Mouse (Mus musculus) left cerebral cortex, adult 11 months (tissue): ENCODE results near the gene 9330161L09Rik.
A peak's percentile ranks its signal among the peaks of the same experiment; 100 is the strongest.

Source experiments
- DNase-seq: peaks from one replicate; pipeline ENCODE4 v3.0.0; 2022; ENCODE audit warnings: low spot score

9330161L09Rik gene

DNA sequence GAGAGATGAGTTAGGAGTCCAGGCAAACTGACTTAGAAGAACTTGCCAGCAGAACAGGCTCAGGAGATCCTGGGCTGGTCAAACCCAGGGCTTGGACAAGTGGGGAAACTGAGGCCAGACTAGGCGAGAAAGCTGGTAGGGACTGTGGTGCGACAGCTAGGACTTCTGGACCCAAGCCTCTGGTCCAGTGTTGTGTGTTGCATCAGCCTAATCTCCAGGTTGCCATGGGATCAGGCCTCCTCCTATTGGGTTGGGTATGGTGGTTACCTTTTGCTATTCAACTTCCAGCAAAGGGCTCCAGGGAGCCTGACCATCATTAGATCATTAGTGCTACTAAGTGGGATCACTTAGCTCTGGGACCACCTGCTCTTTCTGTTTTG, 18.3 kb downstream of the 9330161L09Rik start:
- DNase-seq = no peak

DNA sequence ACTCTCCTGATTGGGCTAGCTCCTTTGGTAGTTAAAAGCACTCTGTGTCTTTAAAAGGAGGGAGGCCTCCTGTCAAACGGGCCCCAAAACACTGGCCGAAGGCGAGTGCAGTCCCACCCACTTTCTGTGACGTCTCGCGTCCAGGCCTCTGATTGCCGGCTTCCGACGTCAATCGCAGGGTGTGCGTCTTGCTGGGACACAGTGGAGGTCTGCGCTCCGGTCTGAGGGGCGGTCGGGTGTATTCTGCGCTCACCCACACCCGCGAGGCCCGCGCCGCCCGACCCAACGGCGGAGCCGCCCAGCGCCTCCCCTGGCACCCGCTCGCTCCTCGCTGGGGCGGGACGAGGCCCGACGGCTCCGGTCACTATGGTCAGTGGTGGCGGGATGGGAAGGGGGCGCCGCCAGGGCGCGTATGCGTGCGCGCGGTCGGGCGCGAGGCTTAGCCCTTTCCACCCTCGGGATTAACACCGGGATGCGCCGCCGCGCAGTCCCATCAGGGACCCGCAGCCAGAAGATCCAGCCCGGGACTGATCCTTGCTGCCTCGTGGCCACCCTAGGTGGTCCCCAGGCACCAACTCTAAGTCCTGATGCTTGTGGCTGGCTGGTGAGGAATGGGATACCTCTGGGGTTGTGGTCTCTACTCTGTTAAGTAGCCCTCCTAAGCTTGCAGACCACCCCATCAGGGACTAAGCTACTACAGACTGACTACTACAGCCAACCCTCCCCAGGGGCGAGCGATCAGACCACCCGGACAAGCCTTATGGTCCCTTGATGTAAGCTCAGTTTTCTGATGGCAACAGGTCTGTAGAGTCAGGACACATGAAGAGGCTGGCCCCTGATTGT, 18.9 kb downstream of the 9330161L09Rik start, which contains the start of gene Otub2:
Otub2 (plus strand) TSS at position 178 of the 843 bp plus-strand sequence.
- peak; percentile 97 for DNase-seq

DNA sequence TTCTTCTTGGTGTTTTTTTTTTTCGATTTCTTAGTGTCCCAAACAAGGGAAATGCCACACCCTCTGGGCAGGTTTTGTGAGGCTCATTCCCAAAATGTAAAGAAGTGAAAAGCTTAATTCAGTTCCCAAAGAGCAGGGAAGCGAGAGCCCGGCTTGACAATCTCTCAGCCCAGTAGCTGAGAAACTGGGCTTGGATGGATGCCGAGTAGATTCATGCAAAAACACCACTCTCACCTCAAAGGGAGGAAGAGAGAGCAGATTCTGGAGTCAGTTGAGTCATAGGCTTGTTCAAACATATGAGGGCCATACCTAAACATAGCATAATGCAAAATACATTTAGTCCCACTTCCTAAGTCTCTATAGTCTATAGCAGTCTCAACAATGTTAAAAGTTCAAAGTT, 27.4 kb downstream of the 9330161L09Rik start:
- DNase-seq = no peak

DNA sequence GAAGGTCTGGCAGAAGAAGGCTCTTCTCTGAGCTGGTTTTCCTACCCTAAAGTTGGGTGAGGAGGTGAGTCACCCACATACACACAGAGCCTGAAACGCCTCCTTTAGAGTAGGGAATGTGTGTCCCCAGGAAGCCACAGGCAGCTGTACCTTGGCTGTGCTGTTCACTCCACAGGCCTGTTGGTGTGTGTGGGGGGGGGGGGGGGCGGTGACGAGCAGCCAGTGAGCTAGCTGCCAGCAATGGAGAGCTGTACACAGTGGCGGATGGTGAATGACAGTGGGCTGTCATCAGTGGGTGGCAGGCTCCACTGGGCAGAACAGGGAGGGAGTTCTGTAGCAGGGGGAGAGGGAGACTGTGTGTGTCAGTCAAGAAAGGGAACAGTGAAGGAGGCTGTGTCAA, 30.8 kb downstream of the 9330161L09Rik start:
- DNase-seq = peak; percentile 43

DNA sequence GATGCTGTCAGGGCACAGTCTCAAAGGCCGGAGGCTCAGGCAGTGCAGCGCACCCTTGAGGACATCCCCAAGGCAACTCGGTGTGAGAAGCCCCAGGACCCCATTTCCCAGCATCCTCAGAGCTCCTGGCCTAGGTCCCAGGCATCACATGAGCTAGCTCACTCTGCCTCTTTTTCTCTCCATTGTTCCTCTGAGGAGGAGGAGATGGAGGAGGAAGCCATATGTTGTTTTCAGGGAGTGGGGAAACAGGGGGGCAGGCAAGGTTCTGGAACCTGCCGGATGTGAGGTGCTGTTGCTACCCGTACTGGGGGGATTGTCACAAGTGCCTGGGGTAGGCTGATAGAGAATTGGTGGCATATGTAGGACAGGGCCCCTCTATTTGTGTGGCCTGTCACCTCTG, 31.5 kb downstream of the 9330161L09Rik start:
- DNase-seq = peak; percentile 46

DNA sequence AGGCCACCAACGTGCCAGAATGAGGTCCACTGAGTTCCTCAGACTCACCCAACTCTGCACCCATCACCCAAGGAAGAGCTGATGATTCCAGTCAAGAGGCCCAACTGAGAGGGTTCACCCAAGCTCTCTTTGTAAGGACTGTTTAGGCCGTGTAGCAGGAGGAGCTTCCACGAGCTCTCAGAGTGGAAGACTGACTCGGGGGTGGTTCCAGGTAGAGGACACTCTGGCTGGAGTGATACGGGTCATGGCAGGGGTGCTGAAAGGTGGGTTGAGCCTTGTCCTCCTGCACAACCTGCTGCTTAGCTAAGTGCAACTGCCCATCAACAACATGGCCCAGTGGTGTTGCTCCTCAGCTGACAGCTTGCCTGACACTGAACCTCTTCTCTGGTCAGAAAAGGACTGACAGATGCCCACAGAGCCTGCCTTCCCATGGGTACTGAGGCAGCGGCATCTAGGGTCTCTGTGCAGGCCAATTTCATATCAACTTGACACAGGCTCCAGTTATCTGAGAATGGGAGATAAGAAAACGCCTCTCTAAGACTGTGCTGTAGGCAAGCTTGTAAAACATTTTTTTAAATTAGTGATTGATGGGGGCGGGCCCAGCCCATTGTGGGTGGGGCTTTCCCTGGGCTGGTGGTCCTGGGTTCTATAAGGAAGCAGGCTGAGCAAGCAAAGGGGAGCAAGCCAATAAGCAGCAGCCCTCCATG, 33.9 kb downstream of the 9330161L09Rik start:
- no peak for DNase-seq

DNA sequence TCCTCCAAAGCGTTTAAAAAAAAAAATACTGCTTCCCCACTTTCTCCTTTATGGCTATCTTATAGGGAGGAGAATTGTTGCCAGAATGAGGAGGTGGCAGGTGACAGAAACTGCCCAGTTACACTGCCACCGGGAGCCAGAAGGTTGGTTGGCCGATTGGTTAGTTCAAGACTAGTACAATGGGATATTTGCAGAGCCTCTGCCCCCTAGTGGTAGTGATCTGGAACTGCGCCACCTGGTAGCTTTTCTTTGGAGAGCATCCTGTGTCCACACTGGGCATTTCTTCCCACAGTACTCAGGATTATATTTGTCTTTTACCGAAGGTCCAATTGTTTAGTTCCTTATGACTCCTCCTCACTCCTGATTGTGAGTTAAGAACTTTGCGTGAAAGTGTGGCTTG, 35.9 kb downstream of the 9330161L09Rik start:
- no peak for DNase-seq

DNA sequence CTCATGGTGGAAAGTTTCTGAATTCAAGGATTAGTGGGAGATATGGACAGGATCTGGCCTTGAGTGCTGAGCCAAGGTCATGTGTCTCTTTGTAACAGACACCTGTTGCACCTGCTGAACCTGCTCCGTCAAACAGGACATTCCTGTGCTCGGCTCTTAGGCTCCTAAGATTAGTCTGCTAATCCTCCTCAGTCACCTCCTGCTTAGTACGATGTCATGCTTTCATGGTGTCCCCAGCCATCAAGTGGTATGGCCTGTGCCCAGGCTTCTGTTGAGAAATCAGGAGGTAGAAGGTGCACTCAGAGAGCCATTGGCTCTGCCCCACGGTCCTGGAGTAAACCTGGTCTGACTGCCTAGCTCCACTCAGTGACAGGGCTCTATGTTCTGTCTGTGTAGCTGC, 36.8 kb downstream of the 9330161L09Rik start:
- DNase-seq = no peak

DNA sequence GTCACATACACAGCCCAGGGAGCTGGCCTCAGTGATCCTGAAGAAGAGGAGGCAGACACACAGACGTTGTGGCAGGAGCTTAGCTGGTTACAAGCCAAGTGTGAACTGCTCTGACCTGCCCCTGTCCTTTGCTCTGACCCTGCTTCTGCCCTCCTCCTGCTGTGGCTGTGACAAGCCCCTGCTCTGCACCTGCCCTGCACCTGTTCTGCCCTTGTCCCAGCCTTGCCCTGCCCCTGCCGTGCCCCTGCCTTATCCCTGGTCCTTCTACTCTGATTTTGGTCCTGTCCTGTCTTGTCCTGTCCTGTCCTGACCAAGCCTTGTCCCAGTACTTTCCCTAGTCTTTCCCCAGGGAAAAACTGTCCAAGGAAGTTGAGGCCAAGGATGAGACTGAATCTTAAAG, 38.8 kb downstream of the 9330161L09Rik start:
- DNase-seq = no peak

DNA sequence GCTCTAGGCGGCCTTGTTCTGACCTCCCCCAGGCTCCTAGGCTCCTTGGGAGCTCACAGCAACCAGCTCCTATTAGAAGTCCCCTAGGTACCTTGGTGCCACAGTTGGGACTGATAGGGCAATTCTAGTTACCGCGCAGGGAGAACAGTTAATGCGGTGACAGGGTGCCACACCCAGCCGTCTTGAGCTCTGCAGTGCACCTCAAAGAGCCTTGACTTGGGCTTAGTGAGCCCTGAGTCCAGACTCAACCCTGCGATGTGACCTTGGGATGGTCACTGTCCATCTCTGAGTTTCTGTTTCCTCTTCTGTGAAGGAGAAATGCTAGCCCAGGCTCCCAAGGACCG, 39.3 kb downstream of the 9330161L09Rik start:
- DNase-seq = no peak

DNA sequence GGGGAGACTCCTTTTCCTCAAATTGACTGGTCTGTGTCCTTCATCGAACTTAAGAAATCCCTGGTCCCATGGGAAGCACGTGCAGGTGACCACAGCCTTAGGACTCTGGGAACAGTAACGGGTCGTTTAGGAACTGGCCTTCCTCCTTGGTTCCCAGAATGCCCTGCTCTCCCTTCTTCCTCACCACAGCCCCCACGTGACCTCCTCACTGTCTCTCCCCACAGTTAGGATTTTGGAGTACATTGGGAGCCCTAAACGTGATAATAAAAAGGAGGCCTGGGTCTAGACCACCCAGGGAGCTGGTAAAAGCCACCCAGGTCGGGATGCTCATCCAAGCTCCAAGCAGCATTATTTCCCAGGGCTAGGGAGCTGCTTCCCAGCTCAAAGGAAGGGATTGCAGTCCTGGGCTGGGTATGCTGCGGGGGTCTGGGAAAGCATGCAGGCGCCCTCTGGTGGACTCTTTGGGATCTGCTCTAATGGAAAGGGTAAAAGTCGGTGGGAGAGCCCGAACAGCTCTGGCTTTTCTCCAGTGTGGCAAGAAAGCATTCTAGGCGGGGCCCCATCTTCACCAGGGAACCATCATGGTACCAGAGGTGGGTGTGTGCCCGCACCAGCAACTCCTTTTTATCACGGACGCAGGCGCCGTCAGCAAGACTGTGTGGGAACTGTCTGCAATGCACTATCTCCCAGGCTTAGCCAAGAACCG, 39.8 kb downstream of the 9330161L09Rik start:
- peak; percentile 38 for DNase-seq

DNA sequence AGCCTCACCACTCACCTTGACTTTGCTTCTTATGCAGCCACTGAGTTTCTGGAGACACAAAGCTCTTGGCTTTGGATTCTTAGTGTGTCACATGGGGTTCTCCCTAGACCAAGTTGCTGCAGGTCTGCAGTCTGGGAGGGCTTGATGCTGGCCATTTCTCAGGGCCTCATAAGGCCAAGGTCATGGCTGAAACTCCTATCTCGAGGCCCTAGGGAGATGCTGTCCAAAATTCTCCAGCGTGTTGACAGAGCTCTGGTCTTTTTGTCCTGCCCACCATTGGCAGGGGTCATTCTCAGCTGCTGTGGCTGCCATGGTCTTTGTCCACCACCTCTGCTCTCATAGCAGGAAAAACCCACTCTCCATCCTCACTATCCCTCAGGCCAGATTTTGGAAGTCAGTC, 40.4 kb downstream of the 9330161L09Rik start:
- DNase-seq = no peak

DNA sequence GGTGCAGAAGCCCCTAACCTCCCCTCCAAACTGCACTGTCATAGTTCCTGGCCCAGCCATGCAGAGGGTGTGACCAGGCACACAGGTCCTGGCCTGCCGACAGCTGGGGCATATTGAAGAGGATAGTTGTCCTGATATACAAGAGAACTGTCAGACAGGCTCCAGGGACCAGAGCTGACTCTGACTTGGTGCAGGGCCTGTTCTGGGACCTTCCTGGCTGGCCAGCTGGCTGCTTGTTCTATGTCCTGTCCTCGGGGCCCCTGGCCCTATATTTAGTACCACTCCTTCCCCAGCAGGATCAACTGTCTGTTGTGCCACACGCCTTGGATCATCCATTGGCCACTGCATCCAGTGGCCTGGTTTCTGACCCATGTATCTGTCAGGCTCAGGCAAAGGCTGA, 45.3 kb downstream of the 9330161L09Rik start:
- no peak for DNase-seq

DNA sequence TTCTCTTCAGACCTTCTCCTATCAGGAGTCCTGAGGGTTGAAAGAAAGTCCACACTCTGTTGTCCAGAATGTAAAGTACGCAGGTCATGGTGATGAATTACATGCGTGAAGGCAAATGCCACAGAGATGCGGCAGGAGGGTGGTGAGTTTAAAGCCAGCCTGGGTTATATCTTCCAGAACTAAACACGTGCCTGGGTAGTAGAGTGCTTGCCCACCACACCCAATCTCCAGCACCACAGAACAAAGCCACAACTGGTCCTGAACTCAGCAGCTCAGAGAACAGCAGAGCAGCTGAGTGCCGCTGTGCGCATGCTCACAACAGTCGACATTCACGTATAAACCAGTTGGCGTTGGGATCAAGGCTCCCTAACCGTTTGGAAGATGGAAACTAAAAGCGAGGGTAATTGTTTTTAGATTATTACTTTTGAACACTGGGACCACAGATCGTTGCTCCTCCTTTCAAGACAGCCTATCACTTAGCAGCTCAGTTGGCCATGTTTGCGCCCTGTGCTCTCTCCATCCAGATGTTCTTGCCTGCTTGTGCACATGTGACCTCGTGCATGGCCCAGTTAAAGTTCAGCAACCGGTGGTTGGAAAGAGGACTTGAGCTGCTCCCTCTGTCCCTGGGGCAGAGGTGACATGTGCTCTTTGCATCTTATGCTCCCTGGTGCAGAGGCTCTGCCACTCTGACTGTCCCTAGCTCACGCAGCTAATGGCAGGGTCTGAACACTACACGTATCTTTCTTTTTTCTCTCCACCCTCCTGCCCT, 45.9 kb downstream of the 9330161L09Rik start:
- no peak for DNase-seq

DNA sequence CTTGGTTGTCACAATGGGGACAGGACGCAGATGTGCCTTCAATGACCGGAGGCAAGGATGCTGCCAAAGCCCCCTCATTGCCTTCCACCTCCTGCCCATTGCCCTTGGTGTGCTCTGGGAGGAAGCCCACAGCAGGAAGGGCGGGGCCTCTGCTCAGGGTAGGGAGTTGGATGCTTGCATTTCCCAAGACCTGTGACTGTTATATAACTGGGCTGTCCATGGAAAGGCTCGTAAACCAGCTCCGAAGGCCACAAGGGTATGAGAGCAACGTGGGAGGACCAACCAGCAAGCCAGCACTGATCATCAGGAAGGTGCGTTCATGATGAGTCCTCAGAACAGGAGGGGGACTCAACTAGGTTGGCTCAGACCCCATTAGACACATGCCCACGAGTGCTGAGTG, 46.8 kb downstream of the 9330161L09Rik start:
- no peak for DNase-seq

DNA sequence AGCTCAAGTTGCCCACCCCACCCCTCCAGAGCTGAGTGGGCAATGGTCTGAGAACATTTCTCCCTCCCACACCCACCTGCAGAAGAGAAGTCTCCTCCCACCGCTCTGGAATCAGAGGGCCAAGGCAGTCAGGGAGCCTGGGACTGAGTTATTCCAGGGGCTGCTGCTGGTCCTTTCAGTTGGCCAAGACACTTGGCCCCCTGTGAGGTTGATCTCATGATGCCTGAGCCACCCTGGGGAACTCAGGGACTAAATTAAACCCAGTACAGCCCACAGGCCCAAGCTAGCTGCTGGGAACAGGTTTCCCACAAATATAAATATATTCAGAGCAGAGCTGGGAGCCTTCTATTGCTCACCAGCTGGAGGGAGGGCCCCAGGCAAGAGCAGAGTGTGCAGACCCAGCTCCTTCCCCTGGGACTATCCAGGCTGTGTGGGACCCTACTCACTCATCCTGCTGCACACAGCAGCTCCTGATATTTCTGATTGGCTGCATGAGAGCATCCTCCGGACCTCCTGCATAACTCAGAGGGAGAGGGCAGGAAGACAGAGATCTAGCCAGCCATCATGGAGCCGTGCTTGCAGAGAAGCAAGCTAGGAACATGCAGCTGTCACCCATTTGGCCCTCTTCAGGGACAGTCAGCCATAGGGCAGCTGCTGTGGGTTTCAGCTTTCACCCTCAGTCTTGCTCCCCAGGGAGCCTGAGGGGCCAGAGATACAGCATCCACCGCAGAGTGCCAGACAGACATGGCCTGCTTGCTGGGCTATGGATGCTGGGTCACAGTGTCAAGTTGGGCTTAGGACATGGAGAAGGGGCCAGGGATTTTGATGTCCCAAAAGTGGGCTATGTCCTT, 48.4 kb downstream of the 9330161L09Rik start:
- DNase-seq = no peak

DNA sequence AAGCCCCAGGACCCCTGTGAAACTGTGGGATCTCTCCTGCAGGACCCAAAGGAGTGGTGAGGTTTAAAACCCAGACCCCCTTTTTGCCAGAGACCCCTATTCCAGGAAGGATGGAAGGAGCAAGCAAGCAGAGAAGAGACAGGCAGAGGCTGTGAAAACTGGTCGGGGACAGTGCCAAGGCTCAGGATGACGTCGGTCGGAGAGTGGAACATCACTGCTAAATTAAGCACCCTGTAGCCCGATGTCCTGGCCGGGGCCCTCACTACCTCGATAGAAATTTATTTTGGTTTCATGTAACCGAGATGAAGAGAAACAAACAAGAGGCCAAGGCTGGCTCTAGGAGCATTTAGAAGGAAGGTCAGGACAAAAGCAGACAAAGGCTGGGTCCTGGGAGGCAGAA, 49.4 kb downstream of the 9330161L09Rik start:
- DNase-seq = no peak
